In genomic region chr10:116481917-116482316, GRCm38 (mm10) we compare ENCODE assay signal across 15 mouse cellular contexts.
"Had no signal": no experiment of that assay in that cellular context is flagged by ENCODE, and none has a peak within 500 bp of the region (broad histone marks: within the 10 kb centered on the region; RNA-seq: fewer than 3 reads in every experiment).

No protein-coding gene starts in this region.

- H3K4me2 ChIP-seq: intestine, embryonic 15.5 days; limb, embryonic 12.5 days; lung, embryonic 14.5 days; midbrain, embryonic 12.5 days had no signal

- H3K4me3 ChIP-seq: intestine, embryonic 15.5 days; layer of hippocampus, adult 2 months; limb, embryonic 12.5 days; megakaryocyte, embryonic 14.5 days; midbrain, embryonic 12.5 days had no signal

- H3K27me3 ChIP-seq: intestine, embryonic 15.5 days; limb, embryonic 12.5 days; megakaryocyte, embryonic 14.5 days; midbrain, embryonic 12.5 days had no signal

- H3K27ac ChIP-seq: intestine, embryonic 15.5 days; kidney, postnatal 0 days; layer of hippocampus, adult 2 months; limb, embryonic 12.5 days; midbrain, embryonic 12.5 days had no signal

- DNase-seq: kidney, adult 8-10 months; kidney, postnatal 4 days; lung, embryonic 14.5 days; lung, postnatal 10 days; lung, postnatal 4 days; right cerebral cortex, postnatal 25 days; thymus, adult 18-20 months; thymus, postnatal 14 days had no signal

- H3K9me3 ChIP-seq: intestine, embryonic 15.5 days; limb, embryonic 12.5 days; megakaryocyte, embryonic 14.5 days; midbrain, embryonic 12.5 days had no signal

- ATAC-seq: intestine, embryonic 15.5 days; midbrain, embryonic 16.5 days had no signal

- H3K4me1 ChIP-seq: intestine, embryonic 15.5 days; limb, embryonic 12.5 days; midbrain, embryonic 12.5 days had no signal

- H3K9ac ChIP-seq: intestine, embryonic 15.5 days; limb, embryonic 12.5 days; lung, embryonic 14.5 days; midbrain, embryonic 12.5 days had no signal
